Mouse (Mus musculus) right cerebral cortex, postnatal 10 days (tissue): ENCODE results near the gene Ibtk.
"Not testable (repeated sequence)": the region's sequence is repeated elsewhere in the genome, so short reads cannot be mapped to it uniquely, and the experiment has no call there.

Source experiments
- DNase-seq, 2 experiments: peaks; one replicate each; pipeline ENCODE4 v3.0.0; 2021; ENCODE audit warnings: low spot score in 2 of 2

Ibtk gene

GRCm38 (mm10) chr9:85749142-85749921, at the start of gene Ibtk:
TSS of gene Ibtk (minus strand) at chr9:85749334.
- DNase-seq: peak; percentile 98

DNA sequence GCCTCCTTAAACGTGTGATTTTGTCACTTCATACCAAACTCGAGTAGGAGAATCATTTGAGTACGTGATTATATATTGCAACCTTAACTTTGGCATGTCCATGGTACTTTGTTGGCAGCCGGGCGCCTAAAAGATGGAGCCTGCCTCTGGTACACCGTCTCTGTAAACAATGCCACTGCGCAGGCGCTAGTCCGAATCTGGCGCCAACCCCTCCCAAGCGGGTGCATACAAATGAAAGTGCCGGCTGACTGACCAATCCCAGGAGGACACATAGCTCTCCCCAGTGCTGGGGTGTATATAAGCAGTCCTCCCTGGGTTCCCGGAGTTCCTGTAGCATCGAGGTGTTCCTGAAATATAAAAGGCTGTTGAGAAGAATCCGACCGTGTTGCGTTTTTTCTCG, 42.4 kb upstream of the Ibtk start:
- not testable (repeated sequence) for DNase-seq

GRCm38 (mm10) chr9:85780249-85780648, 31.1 kb upstream of the Ibtk start:
- no peak for DNase-seq

GRCm38 (mm10) chr9:85779458-85779857, 30.3 kb upstream of the Ibtk start:
- no peak for DNase-seq

- peak in 1 of 2 experiments; percentile 51 for DNase-seq
These were observed 28.4 kb upstream of the Ibtk start for GRCm38 (mm10) chr9:85777544-85777943.

DNA sequence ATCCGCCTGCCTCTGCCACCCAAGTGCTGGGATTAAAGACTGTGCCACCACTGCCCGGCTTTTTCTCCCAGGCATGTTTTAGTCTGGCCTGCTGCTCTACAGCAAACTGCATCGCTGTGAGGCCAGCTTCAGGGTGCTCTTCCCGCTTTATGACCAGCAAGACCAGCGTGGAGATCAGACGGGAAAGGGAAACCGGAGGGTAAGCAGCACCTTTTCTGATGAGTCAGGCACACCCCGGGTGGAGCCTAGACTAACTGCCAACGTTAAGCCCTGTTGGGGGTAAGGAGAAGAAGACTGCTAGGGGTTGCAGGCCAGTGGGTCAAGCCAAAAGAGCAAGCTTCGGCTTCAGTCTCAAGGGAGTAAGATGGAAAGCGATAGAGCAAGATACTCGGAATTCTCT, 23.1 kb upstream of the Ibtk start:
- DNase-seq: no peak

GRCm38 (mm10) chr9:85771454-85771853, 22.3 kb upstream of the Ibtk start:
- no peak for DNase-seq

- no peak for DNase-seq
These were observed 21.2 kb upstream of the Ibtk start for GRCm38 (mm10) chr9:85770369-85770768.

DNA sequence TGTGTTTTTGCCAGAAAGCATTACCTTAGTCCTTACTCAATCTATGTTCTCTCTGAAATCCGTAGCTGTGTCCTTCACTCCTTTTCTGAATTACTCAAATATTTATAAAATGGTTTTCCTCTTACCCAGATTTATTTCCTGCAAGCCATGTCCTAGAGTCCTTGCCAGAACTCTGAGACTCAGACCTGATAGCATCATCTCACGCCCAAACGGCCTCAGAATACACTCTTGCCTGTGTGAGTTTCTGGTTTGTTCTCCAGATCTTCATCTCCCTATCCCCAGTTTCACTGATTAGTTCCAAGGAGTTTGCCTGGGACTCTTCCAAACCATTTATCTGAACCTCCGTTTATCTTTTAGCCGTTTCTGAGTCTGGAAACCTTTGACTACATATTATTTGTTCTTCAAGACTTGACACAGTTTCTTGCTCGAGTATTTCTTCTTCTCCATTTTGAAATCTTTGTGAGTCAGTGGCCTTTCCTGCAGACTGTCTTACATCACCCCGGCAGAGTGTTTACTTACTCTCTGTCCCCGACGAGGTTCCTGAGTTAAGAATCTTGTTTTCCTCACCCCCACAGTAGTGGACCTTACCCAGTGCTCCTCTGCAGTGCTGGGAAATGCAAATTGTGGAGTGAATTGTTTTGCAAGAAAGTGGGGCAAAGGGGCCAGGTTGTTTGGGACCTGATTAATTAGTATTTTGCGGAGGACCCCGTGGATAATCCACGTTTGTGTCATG, 20.1 kb upstream of the Ibtk start:
- DNase-seq: no peak

GRCm38 (mm10) chr9:85767255-85767654, 18.1 kb upstream of the Ibtk start:
- DNase-seq: no peak

- DNase-seq: no peak
These were observed 13.3 kb upstream of the Ibtk start for GRCm38 (mm10) chr9:85762476-85762875.

- no peak for DNase-seq
These were observed 1.7 kb upstream of the Ibtk start for GRCm38 (mm10) chr9:85750797-85751196.

DNA sequence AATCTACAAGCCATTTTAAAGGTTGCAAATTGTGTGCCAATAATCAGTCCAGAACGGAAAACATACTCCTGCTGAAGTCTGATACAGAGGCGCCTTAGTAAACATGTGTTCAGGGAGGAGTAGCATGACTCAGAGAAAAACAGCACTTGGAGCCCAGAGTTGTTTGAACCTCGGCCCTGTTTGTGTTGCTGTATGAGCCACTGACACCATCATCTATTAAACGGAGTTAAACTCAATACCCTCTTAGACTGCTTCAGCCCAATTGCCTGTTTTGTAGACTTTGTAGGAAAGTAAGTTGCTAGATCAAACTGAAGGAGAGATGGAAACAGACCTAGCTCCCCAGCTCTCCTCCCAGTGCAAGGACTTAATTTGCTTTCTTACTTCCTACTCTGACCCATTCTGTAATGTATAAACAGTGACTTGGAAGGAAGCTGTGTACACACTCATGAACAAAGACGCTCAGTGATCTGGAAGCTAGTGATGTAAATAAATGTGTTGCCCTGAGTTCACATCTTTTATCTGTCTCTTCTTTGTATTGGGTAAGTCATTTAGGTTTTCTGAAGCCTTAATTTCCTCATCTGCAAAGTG, 882 bp upstream of the Ibtk start:
- DNase-seq: no peak

DNA sequence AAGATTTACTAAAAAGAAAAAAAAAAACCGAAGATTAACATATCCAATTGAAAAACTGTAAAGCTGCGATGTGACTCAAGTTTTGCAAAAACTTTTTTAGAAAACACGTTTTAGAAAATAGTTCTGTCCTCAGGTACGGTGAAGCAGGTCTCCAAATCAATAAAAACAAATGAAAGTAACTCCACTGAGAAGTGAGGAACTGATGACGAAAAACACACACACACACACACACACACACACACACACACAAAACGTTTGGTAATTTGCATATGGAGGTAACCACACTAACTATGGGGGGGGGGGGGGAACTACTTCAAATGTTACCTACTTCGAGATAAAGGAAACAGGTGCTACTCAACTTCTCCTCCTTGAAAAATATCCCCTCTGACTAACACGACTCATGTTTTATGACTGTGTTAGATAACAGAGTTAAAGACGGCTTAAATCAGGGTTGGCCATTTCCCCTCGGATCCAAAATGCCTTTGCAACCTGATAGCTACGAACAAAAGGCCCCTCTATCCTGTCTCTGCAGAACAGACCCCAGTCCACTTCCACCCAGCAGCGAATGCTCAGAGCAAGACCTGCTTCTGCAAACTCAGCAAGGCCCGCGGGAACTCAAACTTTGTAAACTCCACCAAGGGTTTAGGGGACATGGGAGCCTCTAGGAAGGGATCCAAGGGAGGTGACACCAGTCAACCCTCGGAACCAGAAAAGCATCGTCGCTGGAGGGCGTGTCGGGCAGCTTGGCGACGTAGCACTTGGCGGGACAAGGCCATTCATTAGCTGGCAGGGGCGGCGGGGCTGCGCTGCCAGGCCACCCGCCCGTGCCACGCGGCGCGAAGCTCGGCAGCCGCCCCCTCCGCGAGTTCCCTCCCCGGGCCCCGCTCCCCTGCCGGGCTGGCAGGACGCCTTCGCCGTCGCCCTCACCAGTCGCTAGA, 661 bp downstream of the Ibtk start:
- peak; percentile 78 to 81 for DNase-seq

- DNase-seq: no peak
These were observed 3.6 kb downstream of the Ibtk start for GRCm38 (mm10) chr9:85745566-85745965.

GRCm38 (mm10) chr9:85743358-85743757, 5.8 kb downstream of the Ibtk start:
- no peak for DNase-seq

DNA sequence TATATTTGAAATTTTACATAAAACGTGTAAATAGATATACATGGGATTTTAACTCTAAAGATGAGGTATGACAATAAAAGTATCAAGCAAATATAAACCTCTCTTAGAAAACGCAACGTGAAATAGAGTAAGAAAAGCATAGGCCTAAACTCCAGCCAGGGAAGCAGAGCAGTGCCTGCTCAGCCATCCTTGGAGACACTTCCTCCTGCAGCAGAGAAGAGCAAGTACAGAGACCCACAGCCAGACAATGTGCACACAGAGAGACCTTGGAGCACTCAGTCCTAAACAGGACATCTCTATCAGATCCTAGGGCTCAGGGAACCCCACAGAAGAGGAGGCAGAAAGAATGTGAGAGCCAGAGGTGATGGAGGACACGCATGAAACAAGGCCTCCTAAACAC, 7.0 kb downstream of the Ibtk start:
- no peak for DNase-seq

DNA sequence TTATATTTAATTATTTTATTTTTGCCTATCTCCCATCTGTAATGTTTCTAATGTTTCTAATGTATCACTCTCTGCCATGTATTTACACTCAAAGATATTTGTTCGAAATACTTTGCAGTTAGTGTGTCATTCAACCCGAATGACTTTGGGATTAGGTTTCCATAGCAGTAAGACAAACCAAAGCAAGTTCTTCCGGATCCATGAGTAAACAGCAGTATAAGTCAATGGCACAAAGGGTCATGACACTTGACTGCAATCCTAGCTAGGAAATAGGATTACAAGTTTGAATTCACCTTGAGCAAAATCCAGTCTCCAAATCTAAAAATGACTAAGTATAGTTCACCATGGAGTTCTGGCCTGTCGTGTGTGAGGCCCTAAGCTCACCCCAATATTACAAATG, 9.9 kb downstream of the Ibtk start:
- no peak for DNase-seq

- DNase-seq: no peak
These were observed 14.3 kb downstream of the Ibtk start for GRCm38 (mm10) chr9:85734821-85735220.

GRCm38 (mm10) chr9:85724078-85724477, 25.1 kb downstream of the Ibtk start:
- DNase-seq: no peak

- no peak for DNase-seq
These were observed 31.8 kb downstream of the Ibtk start for GRCm38 (mm10) chr9:85717336-85717735.

GRCm38 (mm10) chr9:85707302-85707701, 41.8 kb downstream of the Ibtk start:
- DNase-seq: no peak
